Mouse (Mus musculus): ENCODE measurements around the gene Ctdnep1.
"Not testable (repeated sequence)": the region's sequence is repeated elsewhere in the genome, so short reads cannot be mapped to it uniquely, and the experiment has no call there.

The Ctdnep1 gene

DNA sequence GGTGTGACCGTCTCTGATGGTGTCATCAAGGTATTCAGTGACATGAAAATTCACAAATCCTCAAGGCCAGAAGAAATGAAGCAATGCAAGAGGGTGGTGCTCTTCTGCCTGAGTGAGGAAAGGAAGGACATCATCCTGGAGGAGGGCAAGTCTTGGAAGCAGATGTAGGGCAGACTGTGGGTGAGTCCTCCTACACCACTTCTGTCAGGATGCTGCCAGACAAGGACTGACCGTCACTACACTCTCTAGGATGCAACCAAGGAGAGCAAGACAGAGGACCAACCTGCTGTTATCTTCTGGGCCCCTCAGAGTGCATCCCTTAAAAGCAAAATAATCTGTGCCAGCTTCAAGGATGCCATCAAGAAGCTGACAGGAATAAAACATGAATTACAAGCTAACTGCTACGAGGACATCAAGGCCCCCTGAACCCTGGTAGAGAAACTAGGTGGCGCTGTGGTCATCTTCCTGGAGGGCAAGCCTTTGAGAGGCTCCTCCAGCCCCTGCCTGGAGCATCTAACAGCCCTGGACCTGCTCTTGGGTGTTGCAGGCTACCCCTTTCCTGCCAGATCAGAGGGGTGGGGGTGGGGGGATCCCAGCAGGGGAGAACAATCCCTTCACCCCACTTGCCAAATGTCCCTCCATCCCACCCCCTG lies 30.0 kb upstream of the Ctdnep1 start:
- no peak for DNase-seq (ENCODE audit: low spot score)

DNA sequence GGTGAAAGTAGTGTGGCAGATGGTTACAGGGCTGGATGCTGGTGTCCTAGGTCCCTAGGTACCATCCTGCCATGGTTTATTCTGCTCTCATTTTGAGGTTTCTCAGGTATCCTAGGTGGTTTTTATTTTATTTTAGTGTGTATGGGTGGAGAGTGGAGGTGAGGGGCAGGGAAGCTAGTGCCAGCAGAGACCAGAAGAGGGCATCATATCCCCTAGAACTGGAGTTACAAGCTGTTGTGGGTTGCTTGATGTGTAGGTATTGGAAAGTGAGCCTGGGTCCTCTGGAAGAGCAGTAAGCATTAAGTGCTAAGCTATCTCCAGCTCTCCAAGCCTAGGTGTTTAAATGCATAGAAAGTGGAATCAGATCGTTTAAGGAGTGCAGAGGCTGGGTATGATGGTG lies 28.7 kb upstream of the Ctdnep1 start:
- DNase-seq (ENCODE audit: low spot score) = no peak

DNA sequence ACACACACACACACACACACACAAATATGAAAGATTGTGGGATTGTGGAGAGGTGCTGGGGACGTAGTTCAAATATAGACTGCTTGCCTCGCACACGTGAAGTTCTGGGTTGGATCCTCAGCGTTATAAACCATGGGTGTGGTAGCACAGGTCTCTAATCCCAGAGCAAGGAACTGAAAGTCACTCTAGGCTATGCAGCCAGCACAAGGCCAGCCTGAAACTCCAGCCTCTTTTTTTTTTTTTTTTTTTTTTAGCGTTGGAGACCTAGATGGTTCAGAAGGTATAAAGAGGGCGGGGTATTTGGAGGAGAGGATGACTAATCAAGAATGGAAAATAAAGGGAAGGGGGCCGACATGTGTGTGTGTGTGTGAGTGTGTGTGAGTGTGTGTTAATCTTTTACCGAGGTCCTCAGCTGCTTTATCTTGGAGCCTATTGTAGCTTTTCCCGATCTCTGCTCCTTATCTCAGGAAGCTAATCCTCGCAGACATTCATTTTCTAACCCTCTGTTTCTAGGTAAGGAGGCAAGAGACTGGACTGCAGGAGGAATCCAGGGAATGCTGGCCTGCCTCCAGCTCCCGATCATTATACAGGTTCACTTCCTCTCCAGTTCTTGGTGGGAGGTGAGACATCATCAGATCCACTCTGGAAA lies 27.6 kb upstream of the Ctdnep1 start:
- DNase-seq (ENCODE audit: low spot score) = no peak

DNA sequence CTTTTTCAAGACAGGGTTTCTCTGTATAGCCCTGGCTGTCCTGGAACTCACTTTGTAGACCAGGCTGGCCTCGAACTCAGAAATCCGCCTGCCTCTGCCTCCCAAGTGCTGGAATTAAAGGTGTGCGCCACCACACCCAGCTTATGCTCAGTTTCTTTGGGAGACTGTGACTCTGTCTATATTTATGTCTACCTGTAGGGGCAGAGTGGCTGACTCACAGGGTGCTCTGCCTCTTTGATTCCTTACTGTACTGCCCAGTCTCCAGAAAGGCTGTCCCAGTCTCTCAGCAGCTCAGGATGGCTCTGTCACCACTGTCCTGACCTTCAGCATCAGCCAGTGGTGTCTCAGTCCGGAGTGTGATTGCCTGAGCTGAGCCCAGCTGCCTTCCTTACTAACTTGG lies 25.3 kb upstream of the Ctdnep1 start:
- not testable (repeated sequence) for DNase-seq (ENCODE audit: low spot score)

DNA sequence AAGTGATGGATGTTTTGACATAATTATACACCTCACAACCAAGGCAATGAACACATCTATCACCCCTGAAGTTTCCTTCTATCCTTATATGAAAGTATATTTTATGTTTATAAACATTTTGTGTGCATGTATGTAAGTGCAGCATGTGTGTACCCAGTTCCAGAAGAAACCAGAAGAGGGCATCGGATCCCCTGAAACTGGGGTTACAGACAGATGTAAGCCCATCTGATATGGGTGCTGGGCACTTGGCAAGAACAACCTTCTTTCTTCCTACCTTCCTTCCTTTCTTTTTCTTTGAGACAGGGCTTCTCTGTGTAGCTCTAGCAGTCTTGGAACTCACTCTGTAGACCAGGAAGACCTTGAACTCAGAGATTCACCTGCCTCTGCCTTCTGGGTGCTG lies 24.7 kb upstream of the Ctdnep1 start:
- DNase-seq (ENCODE audit: low spot score) = no peak

DNA sequence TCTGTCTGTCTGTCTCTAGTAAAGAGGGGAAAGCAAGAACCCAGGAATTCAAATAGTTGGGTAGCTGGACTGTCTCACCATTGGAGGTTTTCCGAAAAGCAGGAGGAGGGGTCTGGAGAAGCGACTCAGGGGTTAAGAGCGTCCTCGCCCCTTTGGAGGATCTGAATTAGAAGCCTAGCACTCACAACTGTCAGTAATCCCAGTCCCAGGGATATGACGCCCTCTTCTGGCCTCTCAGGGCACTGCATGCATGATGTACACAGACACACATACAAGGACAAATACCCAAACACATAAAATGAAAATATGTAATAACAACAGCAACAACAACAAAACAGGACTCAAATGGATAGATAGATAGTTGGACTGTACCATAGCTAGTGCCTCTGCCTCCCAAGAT lies 20.3 kb upstream of the Ctdnep1 start:
- DNase-seq (ENCODE audit: low spot score) = no peak

DNA sequence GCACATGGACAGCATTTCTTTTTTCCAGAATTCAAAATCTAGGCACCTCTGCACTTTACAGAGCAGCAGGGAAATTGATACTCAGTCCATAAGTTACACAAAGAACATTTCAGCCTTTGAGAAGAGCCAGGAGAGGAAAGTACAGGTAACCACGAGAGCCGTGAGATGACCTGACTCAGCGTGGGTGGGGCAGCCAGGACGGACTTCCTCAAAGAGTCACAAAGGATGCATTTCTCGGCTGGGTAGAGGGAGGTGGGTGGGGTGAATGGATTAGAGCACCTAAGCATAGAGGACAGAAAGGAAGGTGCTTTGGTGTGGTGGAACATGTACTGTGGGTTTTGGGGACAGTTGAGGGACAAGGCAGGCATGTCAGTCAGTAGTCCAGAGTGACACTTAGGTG lies 19.1 kb upstream of the Ctdnep1 start:
- no peak for DNase-seq (ENCODE audit: low spot score)

DNA sequence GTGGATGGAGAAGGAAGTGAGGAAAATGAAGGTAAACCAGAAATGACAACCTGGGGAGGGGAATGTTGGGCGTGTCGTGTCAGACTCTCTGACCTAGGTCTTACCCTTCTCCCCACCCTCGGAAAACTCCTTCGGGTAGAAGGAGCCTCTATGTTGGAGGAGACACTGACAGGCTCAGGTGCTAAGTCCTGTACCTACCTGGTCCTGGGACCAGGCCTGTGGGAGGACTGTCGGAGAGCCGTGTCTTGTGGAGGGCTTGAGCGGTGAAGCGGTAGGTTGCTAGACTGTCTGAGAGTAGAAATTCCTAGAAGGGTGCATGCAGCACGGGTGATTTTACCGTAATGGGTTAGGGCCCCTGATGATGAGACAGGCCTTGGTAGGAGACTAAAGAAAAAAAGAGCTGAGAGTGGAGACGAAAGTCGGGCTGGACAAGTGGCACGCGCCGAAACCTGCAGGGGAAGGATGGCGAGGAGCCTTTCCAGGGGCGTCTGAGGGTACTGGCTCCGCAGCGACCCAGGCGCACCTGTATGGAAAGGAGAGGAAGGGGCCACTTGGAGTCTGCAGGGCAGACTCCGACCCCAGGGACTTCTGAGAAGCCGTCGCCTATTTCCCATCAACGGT lies 16.2 kb upstream of the Ctdnep1 start, which contains the start of gene Cldn7:
Gene Cldn7 (plus strand): TSS at position 130 of the 621 bp plus-strand sequence.
- no peak for DNase-seq (ENCODE audit: low spot score)

DNA sequence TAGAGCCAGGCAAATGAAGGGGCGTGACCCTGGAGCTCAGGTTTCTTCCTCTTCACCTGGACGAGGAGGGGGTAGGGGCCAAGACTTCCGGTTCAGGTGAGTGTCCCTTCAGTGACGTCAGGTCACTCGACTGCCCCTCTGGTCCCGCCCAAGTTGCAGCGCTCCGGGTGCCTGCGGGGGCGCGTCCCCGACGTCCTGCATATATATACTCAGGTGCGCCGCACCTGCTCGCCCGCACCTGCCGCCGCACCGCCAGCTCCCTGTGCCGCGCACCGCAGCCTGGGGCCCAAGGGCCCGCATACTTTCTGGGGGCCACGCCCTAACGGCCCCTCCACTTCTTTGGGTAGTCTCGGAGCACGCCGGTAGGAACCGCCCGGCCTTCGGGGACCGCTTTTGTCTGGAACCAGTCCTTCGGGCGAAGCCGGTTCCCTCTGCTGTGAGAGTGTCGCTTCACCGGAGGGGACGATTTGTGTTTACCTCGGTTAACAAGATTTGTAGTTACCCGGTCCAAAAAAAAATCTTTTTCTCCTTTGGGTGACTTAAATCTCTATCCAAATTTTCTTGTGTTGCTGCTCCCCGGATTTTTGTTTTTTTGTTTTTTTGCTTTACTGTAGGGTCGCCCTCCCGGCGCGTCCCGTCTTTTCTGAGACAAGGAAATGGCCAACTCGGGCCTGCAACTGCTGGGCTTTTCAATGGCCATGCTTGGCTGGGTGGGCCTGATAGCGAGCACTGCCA lies 15.5 kb upstream of the Ctdnep1 start:
- no peak for DNase-seq (ENCODE audit: low spot score)

DNA sequence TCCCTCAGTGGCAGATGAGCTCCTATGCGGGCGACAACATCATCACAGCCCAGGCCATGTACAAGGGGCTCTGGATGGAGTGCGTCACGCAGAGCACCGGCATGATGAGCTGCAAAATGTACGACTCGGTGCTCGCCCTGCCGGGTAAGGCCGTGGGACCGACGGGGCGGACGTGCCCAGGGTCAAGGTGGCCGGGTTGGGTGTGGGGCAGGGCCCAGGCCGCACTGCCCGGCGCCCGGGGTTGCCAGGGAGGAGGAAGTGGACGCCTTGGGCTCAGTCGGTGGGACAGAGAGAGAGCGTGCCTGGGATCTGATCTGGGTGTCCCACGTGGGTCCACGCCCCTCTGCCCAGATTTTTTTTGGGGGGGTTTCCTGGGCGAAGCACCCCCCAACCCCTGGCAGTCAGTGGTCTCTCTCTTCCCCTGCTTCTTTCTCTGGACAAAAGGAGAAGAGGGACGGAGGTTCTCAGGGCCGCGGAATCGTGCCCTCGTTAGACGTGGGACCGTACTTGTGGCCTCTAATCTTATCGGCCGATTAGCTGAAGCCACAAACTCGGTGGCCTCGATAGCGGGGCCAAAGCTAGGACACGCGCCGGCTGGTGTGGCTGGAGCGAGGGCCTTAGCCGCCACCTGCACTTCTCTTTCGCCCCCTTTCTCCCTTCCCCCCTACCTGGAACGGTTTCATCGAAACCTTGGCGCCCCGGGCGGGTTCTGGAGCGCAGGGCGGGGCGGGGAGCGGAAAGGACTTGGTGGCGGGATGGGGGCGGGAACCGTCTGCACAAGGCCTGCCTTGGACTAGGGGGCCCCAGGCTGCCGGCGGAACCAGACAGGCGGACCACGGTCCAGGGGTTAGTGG lies 14.7 kb upstream of the Ctdnep1 start:
- DNase-seq (ENCODE audit: low spot score) = no peak

DNA sequence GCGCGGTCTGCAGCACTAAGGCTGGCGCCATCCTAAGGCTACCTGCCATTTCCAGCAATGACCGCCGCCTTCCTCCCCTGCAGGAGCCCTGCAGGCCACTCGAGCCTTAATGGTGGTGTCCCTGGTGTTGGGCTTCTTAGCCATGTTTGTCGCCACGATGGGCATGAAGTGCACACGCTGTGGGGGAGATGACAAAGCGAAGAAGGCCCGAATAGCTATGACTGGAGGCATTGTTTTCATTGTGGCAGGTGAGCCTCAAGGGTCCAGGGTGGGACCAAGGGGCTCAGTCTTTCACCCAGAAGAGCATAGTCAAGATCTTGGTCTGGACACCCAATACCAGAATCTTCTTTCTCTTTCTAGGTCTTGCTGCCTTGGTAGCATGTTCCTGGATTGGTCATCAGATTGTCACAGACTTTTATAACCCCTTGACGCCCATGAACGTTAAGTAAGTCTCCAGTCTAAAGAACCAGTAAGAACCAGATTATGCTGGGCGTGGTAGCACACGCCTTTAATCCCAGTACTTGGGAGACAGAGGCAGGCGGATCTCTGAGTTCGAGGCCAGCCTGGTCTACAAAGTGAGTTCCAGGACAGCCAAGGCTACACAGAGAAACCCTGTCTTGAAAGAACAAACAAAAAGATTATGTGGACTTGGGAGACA lies 14.0 kb upstream of the Ctdnep1 start:
- no peak for DNase-seq (ENCODE audit: low spot score)

DNA sequence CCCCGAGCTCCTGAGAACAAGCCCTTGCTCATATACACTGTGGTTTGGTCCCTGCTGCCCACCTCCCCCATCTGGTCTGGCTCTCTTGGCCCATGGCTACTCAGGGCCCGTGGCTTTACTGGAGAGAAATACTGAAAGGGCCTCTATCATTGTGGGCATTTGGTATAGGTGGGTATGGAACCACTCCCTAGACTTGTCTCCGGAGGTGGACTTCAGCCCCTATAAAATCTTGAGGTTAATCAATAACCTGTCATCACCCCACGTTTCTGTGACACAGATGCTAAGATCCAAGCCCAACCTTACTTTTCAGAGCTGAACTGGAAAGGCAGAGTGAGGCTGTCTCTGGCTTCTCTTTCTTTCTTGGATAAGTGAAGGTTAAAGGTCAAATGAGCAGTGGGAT lies 12.2 kb upstream of the Ctdnep1 start:
- DNase-seq (ENCODE audit: low spot score) = no peak

DNA sequence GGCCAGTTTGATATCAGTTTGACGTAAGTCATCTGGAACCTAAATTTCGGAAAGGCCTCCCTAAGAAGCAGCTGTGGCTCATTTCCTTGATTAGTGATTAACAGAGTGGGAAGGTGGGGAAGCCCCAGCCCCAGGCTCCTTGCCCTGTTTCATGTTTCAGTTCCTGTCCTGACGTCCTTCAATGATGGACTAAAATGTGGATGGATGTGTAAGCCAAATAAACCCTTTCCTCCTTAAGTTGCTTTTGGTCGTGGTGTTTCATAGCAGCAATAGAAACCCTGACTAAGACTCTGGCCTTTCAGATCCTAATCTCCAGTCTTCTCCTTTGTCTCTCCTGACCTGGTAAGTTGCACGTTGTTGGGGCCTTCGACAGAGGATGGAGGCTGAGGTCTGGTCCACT lies 10.7 kb upstream of the Ctdnep1 start:
- no peak for DNase-seq (ENCODE audit: low spot score)

DNA sequence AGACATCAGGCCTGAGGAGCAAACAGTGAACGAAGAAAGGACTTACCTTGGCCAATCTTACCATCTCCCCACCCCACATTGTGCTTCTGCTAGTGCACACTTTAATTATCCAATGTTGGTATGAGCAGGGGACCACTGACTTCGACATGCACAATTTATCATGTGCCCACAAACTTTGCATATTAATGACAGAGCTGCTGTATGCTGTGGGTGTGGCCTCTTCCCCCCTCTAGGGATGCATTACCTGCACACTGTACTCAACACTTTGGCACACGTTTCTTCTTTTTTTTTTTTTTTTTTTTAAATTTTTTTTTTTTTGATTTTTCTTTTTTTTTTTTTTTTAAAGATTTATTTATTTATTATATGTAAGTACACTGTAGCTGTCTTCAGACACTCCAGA lies 10.2 kb upstream of the Ctdnep1 start:
- no peak for DNase-seq (ENCODE audit: low spot score)

DNA sequence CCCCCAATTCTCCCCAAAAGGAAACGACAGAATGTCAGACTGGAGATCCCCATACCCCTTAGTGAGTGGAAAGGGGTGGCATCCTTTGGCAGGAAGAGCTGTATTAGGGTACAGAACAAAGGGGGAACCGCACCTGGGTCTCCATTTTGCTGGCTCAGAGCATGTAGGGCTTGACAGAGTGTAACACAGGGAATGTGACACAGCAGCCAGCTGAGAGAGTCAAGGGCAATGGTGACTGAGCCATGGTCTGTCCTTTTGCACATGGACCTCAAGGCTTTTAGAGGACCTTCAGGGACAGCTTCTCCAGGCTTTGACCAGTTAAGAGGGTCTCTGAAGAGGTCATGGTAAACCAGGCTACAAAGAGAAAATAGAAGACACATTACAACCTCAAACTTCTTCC lies 6.0 kb upstream of the Ctdnep1 start:
- DNase-seq (ENCODE audit: low spot score) = no peak

DNA sequence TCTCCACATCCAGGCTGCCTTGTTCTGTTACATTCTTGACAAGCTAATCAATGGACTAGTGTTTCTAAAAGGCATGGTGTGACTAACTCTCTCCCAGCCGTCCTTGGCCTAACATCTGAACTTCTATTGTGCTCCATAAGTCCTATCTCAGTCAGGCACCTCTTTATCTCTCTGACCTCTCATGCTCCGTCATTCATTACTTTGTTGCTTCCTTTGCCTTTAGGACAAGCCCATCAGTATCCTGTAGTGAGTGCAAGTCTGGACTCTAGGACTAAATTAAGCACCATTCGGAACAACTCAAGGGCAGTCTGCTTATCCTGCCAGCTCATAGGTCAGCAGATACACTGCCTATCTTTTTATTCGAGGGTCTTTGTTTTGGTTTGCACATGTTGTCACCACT lies 4.7 kb upstream of the Ctdnep1 start:
- no peak for DNase-seq (ENCODE audit: low spot score)

DNA sequence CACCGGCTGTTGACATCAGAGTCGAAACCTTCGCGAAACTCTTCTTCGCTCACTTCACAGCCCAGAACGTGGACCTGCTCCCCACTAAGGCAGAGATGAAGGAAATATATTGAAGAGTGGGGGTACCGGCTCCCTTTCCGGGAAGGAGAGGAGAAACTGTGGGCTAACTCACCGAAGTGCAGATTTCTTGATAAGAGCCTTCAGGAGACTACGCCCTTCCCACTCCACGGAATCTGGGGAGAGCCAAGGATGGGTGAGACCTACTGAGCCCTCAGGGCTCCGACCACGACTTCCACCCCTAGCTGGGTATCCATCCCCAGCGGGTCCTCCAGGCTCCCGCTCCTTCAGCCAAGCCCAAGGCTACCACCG lies 1.1 kb upstream of the Ctdnep1 start:
- DNase-seq (ENCODE audit: low spot score) = no peak

DNA sequence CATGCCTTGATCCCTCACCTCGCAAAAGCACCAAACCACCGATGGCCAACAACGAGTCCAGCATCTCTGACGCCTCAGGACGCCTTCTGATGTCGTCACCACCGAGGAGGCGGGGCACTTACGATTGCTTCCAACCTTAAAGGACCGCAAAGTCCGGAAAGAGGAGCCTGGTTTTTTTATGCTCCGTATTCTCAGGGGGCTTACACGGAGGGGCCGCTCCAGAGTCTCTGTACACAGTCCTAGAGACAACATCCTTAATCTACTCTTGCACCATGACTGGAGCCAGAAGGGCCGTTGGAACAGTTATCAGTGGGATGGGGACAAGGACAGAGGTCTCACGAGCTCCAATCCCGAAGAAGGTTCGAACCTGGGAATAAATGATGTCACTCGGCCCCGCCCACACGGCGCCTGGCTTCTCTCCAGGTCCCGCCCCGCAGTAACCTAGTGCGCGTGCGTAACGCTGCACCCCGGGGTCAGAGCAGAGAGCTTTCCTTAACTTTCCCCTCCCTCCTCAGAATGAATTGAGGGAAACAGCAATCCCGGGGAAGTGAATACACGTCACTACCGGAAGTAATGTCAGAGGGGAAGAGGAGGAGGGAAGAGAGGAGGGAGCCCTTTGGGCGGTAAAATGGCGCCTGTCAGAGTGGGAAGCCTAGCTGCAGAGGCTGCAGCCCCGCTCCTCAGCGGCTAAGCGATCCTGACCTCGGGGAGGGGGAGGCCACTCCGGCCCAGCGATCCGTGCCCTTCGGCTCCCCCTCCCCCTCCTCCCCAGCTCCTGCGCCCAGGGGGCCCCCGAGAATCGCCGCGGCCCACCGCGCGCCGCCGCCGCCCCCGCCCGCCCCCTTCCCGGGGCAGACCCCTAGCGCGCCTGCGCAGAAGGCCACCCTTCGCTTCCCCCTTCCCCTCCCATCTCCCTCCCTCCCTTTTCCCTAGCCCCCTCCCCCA lies 488 bp upstream of the Ctdnep1 start:
- peak; percentile 99 for DNase-seq (ENCODE audit: low spot score)

DNA sequence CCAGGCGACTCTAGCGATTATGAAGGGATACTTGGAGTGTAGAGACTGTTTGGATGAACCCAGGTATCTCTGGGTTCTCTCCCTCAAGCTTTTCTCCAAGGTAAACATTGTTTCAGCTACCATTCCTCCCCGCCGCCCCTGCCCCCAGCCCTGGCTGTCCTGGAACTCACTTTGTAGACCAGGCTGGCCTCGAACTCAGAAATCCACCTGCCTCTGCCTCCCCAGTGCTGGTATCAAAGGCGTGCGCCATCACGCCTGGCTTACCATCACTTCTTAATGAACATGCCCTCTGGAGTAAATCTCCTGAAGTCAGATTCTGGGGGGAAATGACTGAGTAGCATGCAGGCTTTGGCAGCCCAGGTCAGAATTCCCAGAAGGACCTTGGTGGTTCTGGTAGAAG lies 1.3 kb downstream of the Ctdnep1 start, which contains the start of gene Elp5:
Gene Elp5 (minus strand): TSS at position 293 of the 400 bp plus-strand sequence.
- no peak for DNase-seq (ENCODE audit: low spot score)

DNA sequence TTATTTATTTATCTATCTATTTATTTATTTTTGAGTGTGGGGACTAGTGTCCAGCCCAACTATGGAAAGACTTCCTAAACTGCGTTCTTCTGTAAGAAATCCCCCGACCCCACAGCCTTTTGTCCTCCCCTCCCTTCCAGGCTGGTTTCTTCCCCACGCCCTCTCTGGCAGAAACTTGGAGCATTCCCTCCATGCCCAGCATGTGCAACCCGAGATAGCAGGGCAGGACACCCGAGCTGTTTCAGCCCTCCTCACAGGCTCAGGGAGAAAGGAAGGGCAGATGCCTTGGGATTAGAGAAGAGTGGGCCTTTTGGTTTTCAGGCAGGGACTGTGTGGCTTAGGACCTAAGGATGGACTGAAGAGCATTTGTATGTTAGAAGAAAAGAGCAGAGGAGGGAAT lies 1.9 kb downstream of the Ctdnep1 start:
- peak; percentile 49 for DNase-seq (ENCODE audit: low spot score)

All from adipocyte (in vitro differentiated cells).